Mouse (Mus musculus) MEL (cell line): ENCODE results near the gene BC035044. TPM values are rescaled to one million over a fixed set of nuclear protein-coding genes. Genes with fewer than 3 reads are reported as not detected.

Experiments used
- DNase-seq: peaks from one replicate; pipeline ENCODE4 v3.0.0; 2011; ENCODE audit warnings: low read depth, low spot score
- H3K27ac ChIP-seq: 2 replicates; pipeline ENCODE4 v1.5.1; 2012; ENCODE audit warnings: low read depth, mild to moderate bottlenecking, control low read depth, low read length, moderate library complexity; ENCODE audit not compliant: control insufficient read depth
- H3K27me3 ChIP-seq, 2 experiments: fragments of 150-350 bp in 1 of 2; sonication (generic) in 1 of 2; 2 replicates each; pipeline ENCODE4 v1.6.1; 2012; ENCODE audit warnings: low read length in 2 of 2, mild to moderate bottlenecking in 2 of 2, improper control_type of control experiment in 1 of 2, moderate library complexity in 1 of 2; ENCODE audit not compliant: insufficient read depth in 2 of 2, control insufficient read depth in 1 of 2
- H3K36me3 ChIP-seq, 2 experiments: 2 replicates each; pipeline ENCODE4 v1.6.1; 2012 to 2014; ENCODE audit warnings: low read length in 2 of 2, improper control_type of control experiment in 1 of 2, inconsistent platforms in 1 of 2, mild to moderate bottlenecking in 1 of 2; ENCODE audit not compliant: insufficient read depth in 2 of 2, control insufficient read depth in 1 of 2
- H3K4me1 ChIP-seq, 2 experiments: fragments of 150-350 bp in 1 of 2; sonication (generic) in 1 of 2; 2 replicates each; pipeline ENCODE4 v1.6.1; 2012; ENCODE audit warnings: low read length in 2 of 2, improper control_type of control experiment in 1 of 2, mild to moderate bottlenecking in 1 of 2; ENCODE audit not compliant: insufficient read depth in 2 of 2, control insufficient read depth in 1 of 2
- H3K4me3 ChIP-seq, 2 experiments: fragments of 150-350 bp in 1 of 2; sonication (generic) in 1 of 2; 2 replicates each; pipeline ENCODE4 v1.5.1; 2012; ENCODE audit warnings: low read depth in 2 of 2, low read length in 2 of 2, mild to moderate bottlenecking in 2 of 2, moderate library complexity in 2 of 2, control low read depth in 1 of 2, improper control_type of control experiment in 1 of 2; ENCODE audit not compliant: control insufficient read depth in 1 of 2, insufficient read depth in 1 of 2
- H3K79me2 ChIP-seq: 2 replicates; pipeline ENCODE4 v1.6.1; 2012; ENCODE audit warnings: mild to moderate bottlenecking, low read length, moderate library complexity; ENCODE audit not compliant: control insufficient read depth, poor library complexity, insufficient read depth
- H3K9ac ChIP-seq: 2 replicates; pipeline ENCODE4 v1.6.1; 2012; ENCODE audit warnings: low read depth, mild to moderate bottlenecking, control low read depth, low read length, moderate library complexity; ENCODE audit not compliant: control insufficient read depth, poor library complexity, severe bottlenecking
- H3K9me3 ChIP-seq: fragments of 150-350 bp; sonication (generic); replicated peaks from 2 replicates; pipeline ENCODE4 v1.6.1; 2012; ENCODE audit warnings: mild to moderate bottlenecking, low read length, improper control_type of control experiment, moderate library complexity; ENCODE audit not compliant: insufficient read depth
- BHLHE40 ChIP-seq: IDR thresholded peaks from 2 replicates; pipeline ENCODE4 v1.6.1; 2012; ENCODE audit warnings: low read depth, mild to moderate bottlenecking, inconsistent platforms, low read length, improper control_type of control experiment, borderline replicate concordance
- CHD1 ChIP-seq: IDR thresholded peaks from 2 replicates; pipeline ENCODE4 v1.6.1; 2012; ENCODE audit warnings: low read depth, mild to moderate bottlenecking, inconsistent platforms, low read length, improper control_type of control experiment
- CHD2 ChIP-seq: IDR thresholded peaks from 2 replicates; pipeline ENCODE4 v1.6.1; 2011; ENCODE audit warnings: low read length, improper control_type of control experiment
- CTCF ChIP-seq, 3 experiments: IDR thresholded peaks in 2 of 3; conservative IDR thresholded peaks in 1 of 3; 2 replicates each; pipeline ENCODE4 v1.5.1; 2011 to 2012; ENCODE audit warnings: low read length in 3 of 3, low read depth in 2 of 3, mild to moderate bottlenecking in 2 of 3, improper control_type of control experiment in 1 of 3, inconsistent platforms in 1 of 3, mixed read lengths in 1 of 3, moderate library complexity in 1 of 3; ENCODE audit not compliant: control insufficient read depth in 1 of 3, insufficient read depth in 1 of 3, poor library complexity in 1 of 3, severe bottlenecking in 1 of 3
- ELF1 ChIP-seq: IDR thresholded peaks from 2 replicates; pipeline ENCODE4 v1.6.1; 2014; ENCODE audit warnings: low read depth, mild to moderate bottlenecking, inconsistent platforms, low read length, improper control_type of control experiment, moderate library complexity
- EP300 ChIP-seq, 2 experiments: IDR thresholded peaks; 2 replicates each; pipeline ENCODE4 v1.6.1; 2011; ENCODE audit warnings: improper control_type of control experiment in 2 of 2, low read length in 2 of 2, low read depth in 1 of 2, mild to moderate bottlenecking in 1 of 2
- ETS1 ChIP-seq: IDR thresholded peaks from 2 replicates; pipeline ENCODE4 v1.6.1; 2012; ENCODE audit warnings: low read depth, mild to moderate bottlenecking, inconsistent platforms, low read length, improper control_type of control experiment, moderate library complexity
- GABPA ChIP-seq: IDR thresholded peaks from 2 replicates; pipeline ENCODE4 v1.6.1; 2012; ENCODE audit warnings: low read depth, mild to moderate bottlenecking, inconsistent platforms, low read length, improper control_type of control experiment, moderate library complexity
- GATA1 ChIP-seq: IDR thresholded peaks from 2 replicates; pipeline ENCODE4 v1.6.1; 2011; ENCODE audit warnings: low read depth, low read length, improper control_type of control experiment
- MAFK ChIP-seq: IDR thresholded peaks from 2 replicates; pipeline ENCODE4 v1.6.1; 2011; ENCODE audit warnings: low read depth, mild to moderate bottlenecking, low read length, improper control_type of control experiment, borderline replicate concordance
- MAX ChIP-seq: IDR thresholded peaks from 2 replicates; pipeline ENCODE4 v1.6.1; 2011; ENCODE audit warnings: low read length, improper control_type of control experiment
- MEF2A ChIP-seq: IDR thresholded peaks from 2 replicates; pipeline ENCODE4 v1.6.1; 2014; ENCODE audit warnings: low read depth, mild to moderate bottlenecking, inconsistent platforms, low read length, improper control_type of control experiment; ENCODE audit not compliant: poor library complexity, insufficient replicate concordance, severe bottlenecking; ENCODE audit errors: extremely low read depth
- MXI1 ChIP-seq: IDR thresholded peaks from 2 replicates; pipeline ENCODE4 v1.6.1; 2011; ENCODE audit warnings: mild to moderate bottlenecking, low read depth, low read length, improper control_type of control experiment
- MYC ChIP-seq: IDR thresholded peaks from 2 replicates; pipeline ENCODE4 v1.6.1; 2011; ENCODE audit warnings: low read depth, mild to moderate bottlenecking, low read length, improper control_type of control experiment, moderate library complexity
- NELFE ChIP-seq: IDR thresholded peaks from 2 replicates; pipeline ENCODE4 v1.6.1; 2011; ENCODE audit warnings: low read depth, low read length, improper control_type of control experiment
- NRF1 ChIP-seq: IDR thresholded peaks from 2 replicates; pipeline ENCODE4 v1.6.1; 2014; ENCODE audit warnings: low read depth, mild to moderate bottlenecking, inconsistent platforms, low read length, improper control_type of control experiment, moderate library complexity; ENCODE audit not compliant: poor library complexity, insufficient read depth, severe bottlenecking
- POLR2AphosphoS5 ChIP-seq: IDR thresholded peaks from 2 replicates; pipeline ENCODE4 v1.6.1; 2012; ENCODE audit warnings: low read depth, borderline replicate concordance, mild to moderate bottlenecking, inconsistent platforms, low read length, moderate library complexity, mixed read lengths
- RAD21 ChIP-seq: IDR thresholded peaks from 2 replicates; pipeline ENCODE4 v1.6.1; 2011; ENCODE audit warnings: mild to moderate bottlenecking, low read depth, low read length, improper control_type of control experiment
- SIN3A ChIP-seq: IDR thresholded peaks from 2 replicates; pipeline ENCODE4 v1.6.1; 2012; ENCODE audit warnings: low read length, improper control_type of control experiment, inconsistent platforms
- SMC3 ChIP-seq: IDR thresholded peaks from 2 replicates; pipeline ENCODE4 v1.6.1; 2011; ENCODE audit warnings: low read depth, low read length, improper control_type of control experiment
- TBP ChIP-seq: IDR thresholded peaks from 2 replicates; pipeline ENCODE4 v1.8.0; 2011; ENCODE audit warnings: low read depth, low read length, improper control_type of control experiment
- UBTF ChIP-seq: IDR thresholded peaks from 2 replicates; pipeline ENCODE4 v1.6.1; 2012; ENCODE audit warnings: low read depth, mild to moderate bottlenecking, inconsistent platforms, low read length, improper control_type of control experiment, moderate library complexity, borderline replicate concordance; ENCODE audit not compliant: insufficient read depth
- ZC3H11A ChIP-seq: IDR thresholded peaks from 2 replicates; pipeline ENCODE4 v1.6.1; 2012; ENCODE audit warnings: low read depth, mild to moderate bottlenecking, inconsistent platforms, low read length, improper control_type of control experiment
- ZKSCAN1 ChIP-seq: IDR thresholded peaks from 2 replicates; pipeline ENCODE4 v1.6.1; 2012; ENCODE audit warnings: low read depth, mild to moderate bottlenecking, inconsistent platforms, low read length, improper control_type of control experiment, moderate library complexity
- ZNF384 ChIP-seq: IDR thresholded peaks from 2 replicates; pipeline ENCODE4 v1.6.1; 2012; ENCODE audit warnings: low read depth, mild to moderate bottlenecking, inconsistent platforms, low read length, improper control_type of control experiment
- polyA plus RNA-seq, 2 experiments: library from polyadenylated mRNA; stranded (reverse) in 1 of 2; unstranded in 1 of 2; fragments of >175 nt in 1 of 2; fragments of >200 nt in 1 of 2; gene quantifications; 2 replicates each; pipeline versions ENCODE4 v1.2.1 to v1.2.4; 2012; ENCODE audit warnings: low replicate concordance in 2 of 2, low read depth in 1 of 2; ENCODE audit not compliant: insufficient read length in 2 of 2, insufficient read depth in 1 of 2, missing spikeins in 1 of 2
- total RNA-seq: library from RNA; depleted of rRNA; stranded (reverse); fragments of 300-350 nt; gene quantifications from 2 replicates; pipeline ENCODE4 v1.2.3, GENCODE M21; 2012

The BC035044 gene
- total and polyA plus RNA-seq, 3 experiments: not detected

- no peak for TF ChIP-seq MEF2A
These were observed 34.7 kb downstream of the BC035044 start (continued) for GRCm38 (mm10) chr6:128856250-128856649.

- H3K27me3 ChIP-seq: no peaks in the 10 kb centered on the region
- DNase-seq: no peak
- peaks cover 0 to 5% of the 10 kb centered on the region in 2 experiments; a peak in 2 of 4 replicates for H3K4me1 ChIP-seq
- no peak for TF ChIP-seq ETS1
- TF ChIP-seq BHLHE40: no peak
- TF ChIP-seq, all 39 proteins: peak for 0
- Histone ChIP-seq H3K36me3 (peaks cover 0 to 7% of the 10 kb centered on the region in 2 experiments; a peak in 2 of 4 replicates), H3K27ac (no peak overlapping the region), H3K4me3 (no peak overlapping the region), H3K9me3 (no peaks in the 10 kb centered on the region), H3K79me2 (no peaks in the 10 kb centered on the region), H3K9ac (no peak overlapping the region)
These were observed 35.4 kb downstream of the BC035044 start for GRCm38 (mm10) chr6:128855477-128855876.

- no peak for DNase-seq
These were observed 36.0 kb downstream of the BC035044 start for GRCm38 (mm10) chr6:128854895-128855294.

GRCm38 (mm10) chr6:128854024-128854820 is 36.7 kb downstream of the BC035044 start:
- no peak overlapping the region for H3K4me3 ChIP-seq
- H3K27ac ChIP-seq: no peak overlapping the region
- no peaks in the 10 kb centered on the region for H3K9me3 ChIP-seq
- H3K36me3 ChIP-seq: peaks cover 0 to 7% of the 10 kb centered on the region in 2 experiments; a peak in 2 of 4 replicates
- no peaks in the 10 kb centered on the region for H3K79me2 ChIP-seq
- peak; percentile 80 for DNase-seq
- peaks cover 0 to 5% of the 10 kb centered on the region in 2 experiments; a peak in 1 of 4 replicates for H3K4me1 ChIP-seq
- no peak overlapping the region for H3K9ac ChIP-seq
- no peaks in the 10 kb centered on the region for H3K27me3 ChIP-seq
- peak; percentile 97 for TF ChIP-seq SMC3
- TF ChIP-seq ZKSCAN1: no peak
- TF ChIP-seq MYC: no peak
- TF ChIP-seq ZNF384: no peak
- no peak for TF ChIP-seq ELF1
- TF ChIP-seq CHD2: no peak
- TF ChIP-seq MAFK: no peak
- no peak for TF ChIP-seq MAX
- TF ChIP-seq GATA1: no peak
- TF ChIP-seq RAD21: peak; percentile 98
- TF ChIP-seq TBP: peak; percentile 27; the same call in 1 of the 2 replicates
- TF ChIP-seq ZC3H11A: peak; percentile 94
- TF ChIP-seq CTCF (IDR thresholded peaks at IDR 0.05 in 2 of 3, conservative IDR thresholded peaks at IDR 0.05 in 1 of 3; ENCODE audit: control insufficient read depth in 1 of 3, insufficient read depth in 1 of 3, low read depth in 2 of 3, low read length in 3 of 3, poor library complexity in 1 of 3, severe bottlenecking in 1 of 3): peak; percentile 19 to 90 (median 65); a peak in 5 of 6 replicates
- no peak for TF ChIP-seq POLR2AphosphoS5
- no peak for TF ChIP-seq EP300 (IDR thresholded peaks at IDR 0.05; ENCODE audit: low read depth in 1 of 2, low read length in 2 of 2)
- TF ChIP-seq UBTF: no peak

More at GRCm38 (mm10) chr6:128854895-128855294, 36.0 kb downstream of the BC035044 start:
- peaks cover 0 to 7% of the 10 kb centered on the region in 2 experiments; a peak in 2 of 4 replicates for H3K36me3 ChIP-seq
- no peaks in the 10 kb centered on the region for H3K27me3 ChIP-seq
- H3K9ac ChIP-seq: no peak overlapping the region
- no peak overlapping the region for H3K4me3 ChIP-seq
- TF ChIP-seq GABPA (no peak), ZNF384 (no peak), NELFE (no peak), ZC3H11A (no peak), MYC (no peak), SIN3A (no peak), MXI1 (no peak), NRF1 (no peak), MEF2A (no peak), CHD1 (no peak)
- peaks cover 0 to 5% of the 10 kb centered on the region in 2 experiments; a peak in 2 of 4 replicates for H3K4me1 ChIP-seq
- no peaks in the 10 kb centered on the region for H3K9me3 ChIP-seq
- H3K27ac ChIP-seq: no peak overlapping the region
- no peaks in the 10 kb centered on the region for H3K79me2 ChIP-seq
